Mouse (Mus musculus): ENCODE results near the gene Olfr934. TPM values are rescaled to one million over a fixed set of nuclear protein-coding genes. Genes with fewer than 3 reads are reported as not detected.

Gene Olfr934
- polyA plus RNA-seq (2012; rRNA removed; ENCODE audit: low replicate concordance), result not detected in 2 replicates

DNA sequence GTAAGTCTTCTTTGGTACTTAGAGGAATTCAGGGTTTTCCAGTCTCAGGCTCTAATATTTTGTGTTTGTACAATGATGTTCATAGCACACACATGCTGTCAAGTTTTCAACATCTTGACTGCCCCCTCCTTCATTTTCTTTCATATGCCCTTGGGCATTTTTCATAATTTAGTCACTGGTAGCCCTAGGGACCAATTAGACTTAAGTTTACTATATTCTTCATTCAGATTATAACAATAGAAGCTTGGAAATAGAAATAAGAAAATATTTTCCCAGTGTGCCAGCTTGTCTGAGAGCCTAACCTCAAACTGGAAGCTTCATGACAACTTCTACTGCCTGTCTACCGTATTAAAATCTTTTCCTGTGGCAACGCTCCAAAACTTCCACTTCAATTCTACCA, at the start of gene Olfr934:
Gene Olfr934 (minus strand): TSS at position 101 of the 400 bp plus-strand sequence.

DNA sequence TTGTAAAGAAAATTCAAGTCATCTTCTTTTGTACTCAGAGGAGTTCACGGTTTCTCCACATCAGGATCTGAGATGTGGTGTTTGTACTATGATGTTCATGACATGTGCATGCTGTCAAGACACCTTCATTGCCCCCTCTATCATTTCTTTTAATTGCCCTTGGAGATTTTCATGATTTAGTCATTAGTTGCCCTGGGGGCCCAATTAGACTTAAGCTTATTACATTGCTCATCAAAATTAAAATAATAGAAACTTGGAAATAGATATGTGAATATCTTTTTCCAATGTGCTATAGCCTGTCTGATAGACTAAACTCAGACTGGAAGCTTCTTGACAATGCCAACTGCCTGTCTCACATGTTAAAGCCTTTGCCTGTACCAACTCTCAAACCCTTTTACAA, 35.2 kb upstream of the Olfr934 start, which contains the start of gene Olfr146:
Gene Olfr146 (minus strand): TSS at position 101 of the 400 bp plus-strand sequence.

DNA sequence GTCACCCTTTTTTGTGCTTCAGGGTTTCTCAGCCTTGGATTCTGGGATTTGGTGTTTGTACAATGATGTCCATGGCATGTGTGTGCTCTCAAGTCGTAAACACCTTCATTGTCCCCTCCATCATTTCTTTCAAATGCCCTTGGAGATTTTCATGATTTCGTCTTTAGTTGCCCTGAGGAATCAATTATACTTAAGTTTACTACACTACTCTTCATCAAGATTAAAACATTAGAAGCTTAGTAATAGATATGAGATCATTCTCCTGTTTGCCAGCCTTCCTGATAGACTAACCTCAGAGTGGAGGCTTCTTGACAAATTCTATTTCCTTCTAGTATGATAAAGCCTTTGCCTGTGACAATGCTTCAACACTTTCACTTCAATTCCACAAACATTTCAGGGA, 11.5 kb upstream of the Olfr934 start, which contains the start of gene Olfr935:
Gene Olfr935 (minus strand): TSS at position 101 of the 400 bp plus-strand sequence.

DNA sequence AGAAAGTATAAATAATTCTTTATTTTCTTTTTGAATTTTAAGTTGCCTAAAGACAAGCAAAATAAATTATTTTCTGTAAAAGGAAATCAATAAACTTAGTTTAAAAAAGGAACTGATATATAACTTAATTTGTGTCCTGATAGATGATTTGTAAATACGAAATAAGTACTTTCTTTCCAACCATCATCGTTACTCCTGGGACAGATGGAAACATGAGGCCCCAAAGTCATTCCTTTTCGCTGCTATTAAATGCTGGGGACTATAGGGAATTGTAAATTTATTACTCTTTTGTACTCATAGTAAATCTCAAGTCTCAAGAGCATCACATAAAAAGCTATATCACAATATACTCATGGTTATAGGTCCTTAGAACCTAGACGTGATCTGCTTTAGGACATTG, 16.1 kb downstream of the Olfr934 start, which contains the start of gene Olfr933:
Gene Olfr933 (plus strand): TSS at position 301 of the 400 bp plus-strand sequence.

Other genes starting within 250 kb of the Olfr934 start
- gene Olfr920, start 236.0 kb downstream of the Olfr934 start, polyA plus RNA-seq (2012; rRNA removed; ENCODE audit: low replicate concordance), result 0.18 and 0.42 TPM in 2 replicates
- not detected in 2 replicates for gene Olfr921, start 215.2 kb downstream of the Olfr934 start, polyA plus RNA-seq (2012; rRNA removed; ENCODE audit: low replicate concordance)
- not detected in 2 replicates for gene Olfr922, start 173.7 kb downstream of the Olfr934 start, polyA plus RNA-seq (2012; rRNA removed; ENCODE audit: low replicate concordance)
- gene Olfr923, start 161.8 kb downstream of the Olfr934 start, polyA plus RNA-seq (2012; rRNA removed; ENCODE audit: low replicate concordance), result not detected in 2 replicates
- gene Olfr924, start 143.9 kb downstream of the Olfr934 start, polyA plus RNA-seq (2012; rRNA removed; ENCODE audit: low replicate concordance), result not detected in 2 replicates
- gene Olfr26, start 133.3 kb downstream of the Olfr934 start, polyA plus RNA-seq (2012; rRNA removed; ENCODE audit: low replicate concordance), result not detected in 2 replicates
- gene Olfr926, start 111.2 kb downstream of the Olfr934 start, polyA plus RNA-seq (2012; rRNA removed; ENCODE audit: low replicate concordance), result not detected in 2 replicates
- not detected in 2 replicates for gene Olfr930, start 58.5 kb downstream of the Olfr934 start, polyA plus RNA-seq (2012; rRNA removed; ENCODE audit: low replicate concordance)
- not detected in 2 replicates for gene Olfr933, start 16.0 kb downstream of the Olfr934 start, polyA plus RNA-seq (2012; rRNA removed; ENCODE audit: low replicate concordance)
- not detected in 2 replicates for gene Olfr935, start 11.4 kb upstream of the Olfr934 start, polyA plus RNA-seq (2012; rRNA removed; ENCODE audit: low replicate concordance)
- not detected in 2 replicates for gene Olfr146, start 35.1 kb upstream of the Olfr934 start, polyA plus RNA-seq (2012; rRNA removed; ENCODE audit: low replicate concordance)
- not detected in 2 replicates for gene Olfr937, start 76.6 kb upstream of the Olfr934 start, polyA plus RNA-seq (2012; rRNA removed; ENCODE audit: low replicate concordance)
- gene Olfr938, start 90.6 kb upstream of the Olfr934 start, polyA plus RNA-seq (2012; rRNA removed; ENCODE audit: low replicate concordance), result not detected in 2 replicates
- not detected in 2 replicates for gene Olfr27, start 139.8 kb upstream of the Olfr934 start, polyA plus RNA-seq (2012; rRNA removed; ENCODE audit: low replicate concordance)
- not detected in 2 replicates for gene Olfr943, start 178.0 kb upstream of the Olfr934 start, polyA plus RNA-seq (2012; rRNA removed; ENCODE audit: low replicate concordance)
- not detected in 2 replicates for gene Olfr944, start 213.6 kb upstream of the Olfr934 start, polyA plus RNA-seq (2012; rRNA removed; ENCODE audit: low replicate concordance)

Data from mammary gland, adult 2 months (tissue).